Mouse (Mus musculus) v-Abl transformed pro-B cells (cell line): ENCODE results near the gene Slc5a11.

Experiments used
- in situ Hi-C, 2 experiments: fragments of 400-800 bp; cut with MboI; formaldehyde crosslinking; loops; one replicate each; pipeline ENCODE4 v1.15.1; 2025; ENCODE audit not compliant: unreplicated experiment in 2 of 2

Gene Slc5a11

DNA sequence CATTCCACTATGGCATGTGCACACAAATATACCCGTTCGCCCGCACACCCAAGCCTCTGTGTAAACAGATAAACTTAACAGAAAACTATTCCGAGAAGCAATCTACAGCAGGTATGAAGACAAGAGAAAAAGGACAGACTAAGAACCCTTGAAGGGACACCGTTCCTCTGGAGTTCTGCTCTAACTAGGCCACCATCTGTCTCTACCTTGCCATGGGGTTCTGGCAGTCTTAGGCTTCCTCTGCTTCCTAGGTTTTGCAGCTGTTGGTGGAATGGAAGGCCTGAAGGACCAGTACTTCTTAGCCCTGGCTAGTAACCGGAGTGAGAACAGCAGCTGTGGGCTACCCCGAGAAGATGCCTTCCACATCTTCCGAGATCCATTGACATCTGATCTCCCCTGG lies 43.5 kb downstream of the Slc5a11 start:
- in situ Hi-C loops, result no loop called here

DNA sequence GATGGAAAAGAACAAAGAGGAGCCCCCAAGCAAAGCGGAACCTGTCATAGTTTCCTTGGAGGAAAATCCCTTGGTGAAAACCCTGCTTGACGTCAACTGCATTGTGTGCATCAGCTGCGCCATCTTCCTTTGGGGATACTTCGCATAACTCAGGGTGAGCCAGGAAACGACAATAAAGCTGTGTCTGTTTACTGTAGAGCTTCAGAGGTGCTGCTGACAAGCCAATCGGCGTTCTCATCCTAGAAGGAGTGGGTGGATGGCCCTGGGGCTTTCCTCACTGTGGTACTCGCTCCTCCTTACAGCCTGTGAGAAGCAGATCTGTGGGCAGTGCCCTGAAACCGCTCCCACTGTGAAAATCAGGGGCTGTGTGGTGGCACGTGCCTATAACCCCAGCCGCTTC lies 58.5 kb downstream of the Slc5a11 start:
- in situ Hi-C loops, result no loop called here

DNA sequence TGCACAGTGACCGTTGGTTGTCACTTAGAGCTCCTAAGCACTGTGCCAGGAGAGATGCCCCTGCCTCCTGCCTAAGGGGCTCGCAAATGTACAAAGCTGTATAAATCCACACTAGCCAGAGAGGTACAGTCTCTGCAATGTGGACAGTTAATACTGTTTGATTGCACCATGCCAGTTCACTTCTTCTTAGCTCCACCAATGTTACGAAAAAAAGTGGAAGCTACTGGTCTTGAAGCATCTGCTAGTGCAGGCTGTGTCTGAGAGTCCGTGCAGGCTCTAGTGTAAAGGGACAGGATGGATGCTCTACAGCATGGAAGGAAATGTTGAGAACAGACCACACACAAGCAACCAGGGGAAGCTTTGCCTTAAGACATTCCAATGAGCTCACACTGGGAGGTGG lies 62.0 kb downstream of the Slc5a11 start:
- in situ Hi-C loops, result loop anchor here in 1 of 2 experiments (25.0 kb wide), 1 partner anchor 89 kb away; no protein-coding TSS in a partner anchor

GRCm38 (mm10) chr7:123279797-123280196 lies 65.2 kb downstream of the Slc5a11 start:
- in situ Hi-C loops, result loop anchor here in 1 of 2 experiments (25.0 kb wide), 1 partner anchor 92 kb away; no protein-coding TSS in a partner anchor

DNA sequence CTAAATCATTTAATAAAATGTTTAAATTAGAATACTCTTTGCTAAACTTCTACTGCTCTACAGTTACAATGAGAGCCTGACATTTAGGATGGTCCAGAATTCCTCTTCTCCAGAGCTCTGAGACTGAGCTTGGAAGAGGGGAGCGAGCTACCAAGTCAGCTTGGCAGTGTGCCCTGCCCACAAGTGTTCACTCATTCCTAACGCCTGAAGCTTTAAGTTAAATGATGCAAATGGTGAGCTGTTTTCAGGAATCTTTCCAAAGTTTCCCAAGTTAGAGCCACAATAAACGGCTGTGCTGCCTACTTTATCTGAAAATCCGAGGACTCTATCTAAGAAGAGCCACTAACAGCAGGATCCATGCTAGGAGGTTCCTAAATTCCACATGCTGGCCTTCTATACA lies 69.2 kb downstream of the Slc5a11 start:
- in situ Hi-C loops, result loop anchor here in 1 of 2 experiments (25.0 kb wide), 1 partner anchor 97 kb away; no protein-coding TSS in a partner anchor

- in situ Hi-C loops, result loop anchor here in 1 of 2 experiments (25.0 kb wide), 1 partner anchor 99 kb away; no protein-coding TSS in a partner anchor
Measured at GRCm38 (mm10) chr7:123285896-123286295, 71.3 kb downstream of the Slc5a11 start.

DNA sequence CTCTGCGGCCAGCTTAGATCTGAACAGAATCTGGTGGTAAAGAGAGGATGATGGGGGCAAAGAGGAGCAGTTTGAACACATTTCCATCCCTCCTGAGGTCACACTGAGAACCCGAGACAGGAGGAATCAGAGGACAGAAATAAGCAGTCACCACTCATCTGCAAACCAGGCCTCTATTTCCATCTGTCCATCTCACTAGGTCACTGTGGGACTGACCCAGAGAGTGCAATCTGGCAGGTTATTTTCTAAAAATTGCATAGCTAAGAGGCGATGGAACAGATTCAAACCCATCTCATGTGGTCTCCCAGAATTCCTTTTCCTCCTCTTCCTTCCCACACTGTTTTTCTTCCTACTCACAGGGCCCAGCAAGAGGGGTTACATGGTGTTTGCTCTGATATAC lies 73.3 kb downstream of the Slc5a11 start:
- in situ Hi-C loops, result loop anchor here in 1 of 2 experiments (25.0 kb wide), 1 partner anchor 101 kb away; no protein-coding TSS in a partner anchor

GRCm38 (mm10) chr7:123289176-123289575 lies 74.6 kb downstream of the Slc5a11 start:
- in situ Hi-C loops, result loop anchor here in 1 of 2 experiments (25.0 kb wide), 1 partner anchor 102 kb away; no protein-coding TSS in a partner anchor

DNA sequence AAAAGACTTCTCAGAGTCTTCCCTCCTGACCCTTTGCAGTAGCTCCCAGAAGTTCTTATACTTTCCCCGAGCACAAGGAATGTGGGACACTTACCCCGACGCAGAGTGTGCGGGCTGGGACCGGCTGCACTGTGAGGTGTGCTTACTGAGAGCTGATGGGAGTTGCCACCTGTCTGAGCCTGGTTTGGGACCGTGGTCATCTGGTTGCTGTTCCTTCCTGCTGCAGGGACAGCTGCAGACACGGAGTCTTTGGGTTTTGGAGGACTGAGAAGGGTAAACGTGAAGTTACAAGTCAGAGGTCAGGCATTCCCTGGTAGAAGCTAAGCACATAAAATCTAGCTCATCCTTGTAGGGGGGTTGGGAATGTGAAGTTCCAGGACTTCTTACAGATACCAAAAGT lies 77.4 kb downstream of the Slc5a11 start:
- in situ Hi-C loops, result loop anchor here in 1 of 2 experiments (10.0 to 25.0 kb wide), 2 partner anchors 105 to 277 kb away; no protein-coding TSS in a partner anchor

GRCm38 (mm10) chr7:123293898-123294297 lies 79.3 kb downstream of the Slc5a11 start:
- in situ Hi-C loops, result loop anchor here in 1 of 2 experiments (10.0 to 25.0 kb wide), 2 partner anchors 107 to 279 kb away; no protein-coding TSS in a partner anchor

DNA sequence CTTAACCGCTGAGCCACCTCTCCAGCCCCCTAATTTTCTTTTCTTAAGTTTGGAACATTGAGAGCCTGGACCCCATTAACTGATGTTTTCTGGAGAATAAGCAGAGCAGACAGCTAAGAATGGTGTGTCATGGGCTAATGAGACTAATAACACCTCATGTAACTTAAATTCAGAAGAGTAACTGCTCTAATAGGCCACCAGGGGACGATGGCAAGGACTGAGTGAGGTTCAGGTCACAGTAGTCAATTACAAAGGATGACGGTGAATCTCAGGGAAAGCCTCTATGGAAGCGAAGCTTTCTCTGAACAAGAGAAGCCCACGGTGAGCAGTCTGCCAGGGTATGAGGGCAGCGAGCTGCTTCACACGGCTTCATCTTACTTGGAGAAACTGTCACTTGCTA lies 80.8 kb downstream of the Slc5a11 start:
- in situ Hi-C loops, result loop anchor here (5.0 to 25.0 kb wide), 3 partner anchors 108 to 288 kb away; no protein-coding TSS in a partner anchor

- in situ Hi-C loops, result loop anchor here (5.0 to 25.0 kb wide), 3 partner anchors 109 to 289 kb away; no protein-coding TSS in a partner anchor
Measured at GRCm38 (mm10) chr7:123296097-123296496, 81.5 kb downstream of the Slc5a11 start.

DNA sequence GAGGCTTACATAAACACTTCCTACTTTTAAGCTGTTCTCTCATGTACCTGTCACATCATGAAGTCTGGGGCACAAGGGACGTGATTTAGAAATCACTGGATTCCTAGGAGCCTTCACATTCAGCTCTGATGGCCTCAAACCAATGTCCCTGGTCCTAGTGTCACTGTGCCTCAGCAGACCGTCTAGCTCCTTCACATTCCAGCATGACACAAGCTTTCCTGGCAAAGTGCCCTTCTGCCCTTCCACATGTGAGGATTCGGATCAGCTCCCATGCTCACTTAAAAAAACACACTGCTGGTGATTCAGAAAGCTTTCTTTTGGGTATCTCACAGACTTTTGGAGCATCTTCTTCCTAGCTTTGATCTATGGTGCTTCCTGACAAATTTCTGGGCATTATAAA lies 83.6 kb downstream of the Slc5a11 start:
- in situ Hi-C loops, result loop anchor here (5.0 to 25.0 kb wide), 3 partner anchors 111 to 291 kb away; no protein-coding TSS in a partner anchor

- in situ Hi-C loops, result loop anchor here in 1 of 2 experiments (10.0 kb wide), 1 partner anchor 305 kb away; no protein-coding TSS in a partner anchor
Measured at GRCm38 (mm10) chr7:123300258-123300657, 85.7 kb downstream of the Slc5a11 start.

DNA sequence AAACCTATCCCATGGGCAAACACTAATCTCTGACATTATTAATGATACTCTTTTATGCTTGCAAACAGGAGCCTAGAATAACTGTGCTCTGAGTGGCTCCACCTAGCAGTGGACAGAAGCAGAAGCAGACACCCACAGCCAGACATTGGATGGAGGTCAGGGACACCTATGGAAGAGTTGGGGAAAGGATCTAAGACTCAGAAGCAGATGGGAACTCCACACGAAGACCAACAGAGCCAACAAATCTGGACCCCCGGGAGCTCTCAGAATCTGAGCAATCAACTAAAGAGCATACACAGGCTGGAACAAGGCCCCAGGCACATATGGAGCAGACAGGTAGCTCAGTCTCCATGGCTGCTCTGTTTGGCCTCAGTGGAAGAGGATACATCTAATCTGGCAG lies 90.8 kb downstream of the Slc5a11 start:
- in situ Hi-C loops, result loop anchor here in 1 of 2 experiments (10.0 kb wide), 1 partner anchor 311 kb away; no protein-coding TSS in a partner anchor

GRCm38 (mm10) chr7:123307236-123307635 lies 92.7 kb downstream of the Slc5a11 start:
- in situ Hi-C loops, result loop anchor here in 1 of 2 experiments (10.0 kb wide), 1 partner anchor 312 kb away; no protein-coding TSS in a partner anchor

GRCm38 (mm10) chr7:123307887-123308558 lies 93.4 kb downstream of the Slc5a11 start:
- in situ Hi-C loops, result loop anchor here in 1 of 2 experiments (10.0 kb wide), 1 partner anchor 313 kb away; no protein-coding TSS in a partner anchor

DNA sequence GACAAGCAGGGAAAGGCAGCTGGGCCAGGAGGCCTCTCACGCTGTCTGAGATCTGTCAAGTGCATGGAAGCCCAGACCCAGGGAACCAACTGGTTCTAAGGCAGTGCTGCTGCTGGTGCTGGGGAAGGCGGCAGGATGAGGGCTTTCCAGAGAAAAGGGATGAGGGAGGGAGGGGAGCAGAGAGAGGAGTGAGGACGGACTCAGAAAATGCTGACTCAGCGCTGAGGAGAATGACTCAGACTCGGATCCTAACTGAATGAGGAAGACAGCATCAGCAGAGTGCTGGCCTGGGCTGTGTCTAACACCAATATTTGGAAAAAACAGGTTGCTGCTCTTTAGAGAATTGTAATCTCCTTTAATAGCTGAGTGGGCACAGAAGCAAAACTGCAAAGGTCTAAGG lies 97.3 kb downstream of the Slc5a11 start:
- in situ Hi-C loops, result loop anchor here in 1 of 2 experiments (10.0 kb wide), 1 partner anchor 127 kb away; no protein-coding TSS in a partner anchor

DNA sequence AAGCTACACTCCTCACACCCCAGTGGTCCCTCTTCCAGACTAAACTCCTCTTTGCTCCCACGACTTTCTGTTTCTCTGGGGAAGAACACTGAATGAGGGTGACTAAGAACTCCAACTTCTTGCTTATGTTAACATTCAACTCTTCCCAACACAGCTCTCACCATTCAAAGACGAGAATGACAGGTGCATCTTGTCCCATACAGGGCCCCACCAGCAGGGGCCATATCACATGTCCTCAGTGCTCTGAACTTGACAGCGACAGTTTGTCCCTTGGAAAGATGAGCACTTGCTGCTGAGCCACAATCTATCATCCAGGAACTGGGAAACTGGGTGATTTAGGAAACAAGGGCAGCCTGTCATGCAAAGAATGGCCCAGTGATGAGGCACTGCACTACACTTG lies 98.2 kb downstream of the Slc5a11 start:
- in situ Hi-C loops, result loop anchor here in 1 of 2 experiments (10.0 kb wide), 1 partner anchor 128 kb away; no protein-coding TSS in a partner anchor

DNA sequence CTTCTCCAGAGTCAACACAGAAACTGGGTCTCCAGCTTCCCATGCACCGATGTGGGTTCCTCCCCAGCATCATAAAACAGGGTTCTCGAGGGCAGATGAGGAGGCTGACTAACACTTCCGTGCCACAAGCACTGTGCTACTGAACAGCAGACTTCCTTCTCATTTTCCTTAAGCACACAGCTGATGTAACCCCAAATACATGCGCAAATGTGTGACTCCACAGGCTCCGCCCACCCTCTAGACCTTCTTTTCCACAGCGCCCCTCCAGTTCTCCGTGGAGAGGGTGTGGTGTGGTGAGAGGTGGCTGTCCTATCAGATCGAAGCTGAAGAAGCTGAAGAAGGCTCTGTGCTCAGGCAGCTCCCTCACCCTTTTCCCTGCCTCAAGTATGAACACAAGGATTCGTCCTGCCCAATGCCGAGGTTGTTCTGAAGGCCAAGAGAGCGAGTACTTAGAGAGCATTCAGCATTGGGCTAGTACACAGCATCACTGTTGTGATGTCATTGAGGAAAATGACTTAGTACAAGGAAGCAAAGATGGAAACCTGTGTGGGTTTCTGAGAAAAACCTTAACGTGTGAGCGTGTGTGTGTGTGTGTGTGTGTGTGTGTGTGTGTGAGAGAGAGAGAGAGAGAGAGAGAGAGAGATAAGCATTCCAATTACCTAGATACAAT lies 108.0 kb downstream of the Slc5a11 start:
- in situ Hi-C loops, result no loop called here
